Mouse (Mus musculus) lung, postnatal 0 days (tissue): ENCODE measurements around the gene Alg14.

Experiments used
- CTCF ChIP-seq: IDR thresholded peaks from 2 replicates; pipeline ENCODE4 v1.5.1; 2016; ENCODE audit warnings: antibody characterized with exemption, mild to moderate bottlenecking
- EP300 ChIP-seq: IDR thresholded peaks from 2 replicates; pipeline ENCODE4 v1.6.1; 2016; ENCODE audit warnings: antibody characterized with exemption, mild to moderate bottlenecking, control low read depth

- TF ChIP-seq CTCF (no peak), EP300 (no peak)
Observed at GRCm38 (mm10) chr3:121250576-121251433, 40.8 kb upstream of the Alg14 start.
